Mouse (Mus musculus) lung, embryonic 14.5 days (tissue): Measurements from ENCODE around the gene Otof. TPM values are rescaled to one million over a fixed set of nuclear protein-coding genes. Genes with fewer than 3 reads are reported as not detected.

Experiments used
- ATAC-seq: fragments of 200-750 bp; cut with Nextera tagmentation; 2 replicates; pipeline ENCODE4 v1.8.0; 2017; ENCODE audit warnings: mild to moderate bottlenecking, moderate TSS enrichment, moderate library complexity; ENCODE audit not compliant: insufficient read depth
- DNase-seq: peaks from one replicate; pipeline ENCODE4 v3.0.0-alpha.2; 2015
- H3K27ac ChIP-seq: fragments of 300-500 bp; sonication (generic); 2 replicates; pipeline ENCODE4 v1.5.1; 2014; ENCODE audit warnings: low read depth, mild to moderate bottlenecking, moderate library complexity
- H3K27me3 ChIP-seq: fragments of 300-500 bp; sonication (generic); 2 replicates; pipeline ENCODE4 v1.6.1; 2014; ENCODE audit warnings: low read length, control low read depth; ENCODE audit not compliant: insufficient read depth
- H3K36me3 ChIP-seq: fragments of 300-500 bp; sonication (generic); 2 replicates; pipeline ENCODE4 v1.6.1; 2014; ENCODE audit warnings: control low read depth; ENCODE audit not compliant: insufficient read depth
- H3K4me1 ChIP-seq: fragments of 300-500 bp; sonication (generic); 2 replicates; pipeline ENCODE4 v1.6.1; 2014; ENCODE audit warnings: antibody characterized with exemption, control low read depth; ENCODE audit not compliant: insufficient read depth
- H3K4me2 ChIP-seq: fragments of 300-500 bp; sonication (generic); 2 replicates; pipeline ENCODE4 v1.6.1; 2014; ENCODE audit warnings: mild to moderate bottlenecking
- H3K4me3 ChIP-seq: fragments of 300-500 bp; sonication (generic); 2 replicates; pipeline ENCODE4 v1.5.1; 2014; ENCODE audit warnings: low read depth, low read length
- H3K9ac ChIP-seq: fragments of 300-500 bp; sonication (generic); 2 replicates; pipeline ENCODE4 v1.6.1; 2014
- H3K9me3 ChIP-seq: fragments of 300-500 bp; sonication (generic); 2 replicates; pipeline ENCODE4 v1.6.1; 2016; ENCODE audit warnings: low read depth, low read length, control low read depth
- CTCF ChIP-seq: IDR thresholded peaks from 2 replicates; pipeline ENCODE4 v1.5.1; 2016; ENCODE audit warnings: antibody characterized with exemption, low read depth
- WGBS: fragments of 180-500 bp; shearing (Covaris S2); extraction: QIAGEN DNeasy Blood & Tissue Kit; methylation state at CpG from one replicate; pipeline ENCODE4 v1.1.7; 2014; 5-methylcytosine and 5-hydroxymethylcytosine counted together
- polyA plus RNA-seq: library from polyadenylated mRNA; unstranded; fragments of >200 nt; fragmentation: Nextera tagmentation; extraction: Ambion mirVana; gene quantifications from 2 replicates; pipeline ENCODE4 v1.2.1, GENCODE M21; 2014

Otof gene
- polyA plus RNA-seq, 1 experiment from 2014 or later: 1.7 TPM

DNA sequence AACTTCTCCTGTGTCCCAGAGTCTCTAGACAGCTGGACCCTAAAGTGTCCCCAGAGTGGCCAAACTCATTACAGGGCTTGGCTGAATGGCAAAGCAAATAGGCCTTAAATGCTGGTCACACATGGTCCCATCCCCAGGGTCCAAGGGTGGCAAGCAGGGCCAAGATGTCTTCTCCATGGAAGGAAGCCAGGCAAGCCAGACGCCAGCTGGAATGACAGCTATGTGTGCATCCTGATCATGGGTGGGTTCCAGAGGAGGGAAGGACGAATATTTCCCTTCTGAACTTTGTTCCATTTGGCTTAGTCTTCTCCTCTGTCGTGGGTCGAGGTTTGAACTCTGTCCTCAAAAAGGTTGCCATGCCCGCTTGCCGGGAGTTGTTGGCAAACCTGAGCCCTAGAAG lies 23.4 kb upstream of the Otof start:
- H3K9ac ChIP-seq: no peak overlapping the region
- 67% methylated on average over 6 of the region's 6 CpGs for WGBS
- H3K27me3 ChIP-seq: no peaks in the 10 kb centered on the region
- no peak overlapping the region for H3K4me3 ChIP-seq
- DNase-seq (no peak), ATAC-seq (no peak)
- H3K36me3 ChIP-seq: no peaks in the 10 kb centered on the region
- H3K27ac ChIP-seq: no peak overlapping the region
- H3K4me1 ChIP-seq: no peaks in the 10 kb centered on the region
- no peak overlapping the region for H3K4me2 ChIP-seq
- no peak for TF ChIP-seq CTCF
- no peaks in the 10 kb centered on the region for H3K9me3 ChIP-seq

DNA sequence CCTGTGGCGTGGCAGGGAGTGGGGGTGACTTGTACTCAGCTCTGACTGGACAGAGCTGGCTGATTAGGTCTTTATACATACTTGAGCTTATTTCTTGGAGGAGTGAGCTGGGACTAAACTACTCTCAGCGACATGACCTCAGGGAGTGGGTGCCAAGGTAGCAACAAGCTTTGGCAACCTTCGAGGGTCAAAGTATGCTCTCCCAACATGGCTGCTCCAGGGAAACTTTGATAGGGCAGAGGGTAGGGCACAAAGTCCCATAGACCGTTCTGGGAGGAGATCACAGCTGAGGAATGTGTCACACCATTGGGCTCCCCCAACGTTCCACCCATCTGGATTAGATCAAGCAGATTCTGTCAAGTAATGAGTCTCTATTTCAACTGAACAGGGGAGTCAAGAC lies 22.9 kb upstream of the Otof start:
- H3K9me3 ChIP-seq: no peaks in the 10 kb centered on the region
- 72% methylated on average over 5 of the region's 5 CpGs for WGBS
- no peak overlapping the region for H3K9ac ChIP-seq
- no peak for TF ChIP-seq CTCF
- no peaks in the 10 kb centered on the region for H3K36me3 ChIP-seq
- no peak overlapping the region for H3K4me2 ChIP-seq
- DNase-seq: no peak
- no peak overlapping the region for H3K4me3 ChIP-seq
- no peaks in the 10 kb centered on the region for H3K27me3 ChIP-seq
- H3K27ac ChIP-seq: no peak overlapping the region
- H3K4me1 ChIP-seq: no peaks in the 10 kb centered on the region
- no peak for ATAC-seq

- Histone ChIP-seq H3K27ac (no peak overlapping the region), H3K9ac (no peak overlapping the region), H3K36me3 (no peaks in the 10 kb centered on the region), H3K4me2 (no peak overlapping the region), H3K27me3 (no peaks in the 10 kb centered on the region), H3K9me3 (no peaks in the 10 kb centered on the region), H3K4me3 (no peak overlapping the region), H3K4me1 (no peaks in the 10 kb centered on the region)
- 73% methylated on average over 8 of the region's 8 CpGs for WGBS
- TF ChIP-seq CTCF: no peak
- DNase-seq: no peak
- no peak for ATAC-seq
Observed at GRCm38 (mm10) chr5:30483533-30483932, 21.8 kb upstream of the Otof start.

DNA sequence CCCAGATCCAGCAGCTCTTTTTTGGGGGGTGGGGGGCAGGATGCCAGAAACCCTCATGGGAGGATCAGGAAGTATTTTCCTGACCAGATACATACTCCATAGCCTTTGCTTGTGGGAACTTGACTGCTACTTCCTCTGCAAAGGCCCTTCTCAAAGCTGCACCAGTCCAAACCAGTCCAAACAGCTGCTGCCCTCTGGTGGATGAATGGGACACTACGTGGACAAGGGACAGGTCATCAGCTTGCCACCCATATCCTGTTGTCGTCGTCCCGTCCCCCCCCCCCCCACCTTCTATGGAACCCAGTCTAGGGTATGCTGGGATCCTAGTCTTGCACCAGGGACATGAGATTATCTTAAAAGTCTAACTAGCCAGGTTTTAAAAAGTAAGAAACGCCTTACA lies 20.6 kb upstream of the Otof start:
- ATAC-seq: peak; percentile 84
- WGBS: 16% methylated on average over 5 of the region's 5 CpGs
- peak; percentile 93 for DNase-seq

DNA sequence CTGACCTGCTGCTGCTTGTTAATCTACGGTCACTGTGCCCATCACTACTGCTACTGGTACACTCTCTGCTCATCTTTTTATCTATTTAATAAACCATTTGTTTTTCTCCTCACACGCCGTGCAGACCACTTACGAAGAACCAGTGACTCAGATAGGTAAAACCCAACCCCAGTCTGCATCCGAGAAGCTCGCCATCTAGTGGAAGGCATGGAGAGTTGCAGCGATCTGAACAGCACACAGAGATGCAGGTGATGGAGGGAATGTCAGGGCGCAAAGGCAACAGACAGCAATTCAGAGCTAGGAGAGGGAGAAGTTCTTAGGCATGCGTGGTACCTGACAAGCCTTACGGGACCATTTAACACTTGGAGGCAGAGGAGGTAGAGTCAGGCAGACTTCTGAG lies 14.8 kb upstream of the Otof start:
- H3K36me3 ChIP-seq: no peaks in the 10 kb centered on the region
- no peaks in the 10 kb centered on the region for H3K9me3 ChIP-seq
- WGBS: 28% methylated on average over 10 of the region's 10 CpGs
- no peak overlapping the region for H3K4me3 ChIP-seq
- H3K9ac ChIP-seq: no peak overlapping the region
- no peaks in the 10 kb centered on the region for H3K27me3 ChIP-seq
- H3K27ac ChIP-seq: no peak overlapping the region
- DNase-seq (peak; percentile 73), ATAC-seq (no peak)
- TF ChIP-seq CTCF: peak; percentile 90
- H3K4me1 ChIP-seq: no peaks in the 10 kb centered on the region
- no peak overlapping the region for H3K4me2 ChIP-seq

More for the DNA sequence above, 20.6 kb upstream of the Otof start:
- no peak overlapping the region for H3K4me2 ChIP-seq
- H3K4me1 ChIP-seq: no peaks in the 10 kb centered on the region
- no peaks in the 10 kb centered on the region for H3K36me3 ChIP-seq
- H3K27me3 ChIP-seq: no peaks in the 10 kb centered on the region
- no peaks in the 10 kb centered on the region for H3K9me3 ChIP-seq
- H3K27ac ChIP-seq: no peak overlapping the region
- no peak overlapping the region for H3K4me3 ChIP-seq
- TF ChIP-seq CTCF: peak; percentile 91
- H3K9ac ChIP-seq: no peak overlapping the region

DNA sequence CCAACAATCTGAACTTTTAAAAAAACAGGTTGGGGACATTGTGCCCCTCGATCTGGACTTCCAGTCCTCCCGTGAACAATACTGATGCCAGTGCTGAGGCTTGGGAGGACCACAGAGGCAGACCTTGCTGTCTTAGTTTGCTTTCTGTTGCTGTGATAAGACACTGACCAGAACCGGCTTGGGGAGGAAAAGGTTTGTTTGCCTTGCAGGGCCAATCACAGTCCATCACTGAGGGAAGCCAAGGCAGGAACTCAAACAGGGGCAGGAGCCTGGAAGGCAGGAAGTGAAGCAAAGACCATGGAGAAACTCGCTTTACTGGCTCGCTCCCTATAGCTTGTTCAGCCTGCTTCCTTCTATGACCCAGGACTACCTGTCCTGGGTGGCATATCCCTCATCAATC lies 10.4 kb upstream of the Otof start:
- no peaks in the 10 kb centered on the region for H3K36me3 ChIP-seq
- H3K9me3 ChIP-seq: no peaks in the 10 kb centered on the region
- no peak overlapping the region for H3K4me3 ChIP-seq
- no peak for TF ChIP-seq CTCF
- 40% methylated on average over 5 of the region's 5 CpGs for WGBS
- no peaks in the 10 kb centered on the region for H3K27me3 ChIP-seq
- no peak overlapping the region for H3K4me2 ChIP-seq
- H3K4me1 ChIP-seq: no peaks in the 10 kb centered on the region
- ATAC-seq (no peak), DNase-seq (no peak)
- H3K27ac ChIP-seq: no peak overlapping the region
- H3K9ac ChIP-seq: no peak overlapping the region

GRCm38 (mm10) chr5:30470454-30470853 lies 8.7 kb upstream of the Otof start:
- DNase-seq: no peak

DNA sequence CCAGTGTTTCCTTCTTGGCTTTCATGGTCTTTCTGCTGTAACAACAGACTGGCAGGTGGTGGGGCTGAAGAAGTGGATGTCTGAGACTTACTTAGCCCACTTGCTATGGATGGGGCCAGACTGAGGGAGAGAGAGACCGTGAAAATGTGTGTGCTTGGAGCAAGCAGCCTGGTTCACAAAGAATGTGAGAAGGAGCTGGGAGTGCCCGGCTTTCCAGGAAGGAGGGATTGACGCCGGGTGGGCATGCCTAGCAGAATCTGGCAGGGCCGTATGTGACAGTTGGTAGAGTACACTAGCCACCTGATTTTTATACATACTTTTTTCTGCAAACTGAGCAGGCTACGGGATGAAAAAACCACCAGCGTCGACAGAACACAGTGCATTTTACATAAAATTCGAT lies 4.6 kb upstream of the Otof start:
- Histone ChIP-seq H3K4me3 (peak overlapping the region; percentile 26), H3K9ac (0 out of 2 replicates have a peak overlapping the region, but pooled peaks have one; percentile 13), H3K27ac (no peak overlapping the region), H3K36me3 (no peaks in the 10 kb centered on the region), H3K9me3 (no peaks in the 10 kb centered on the region), H3K4me1 (0 out of 2 replicates have a peak, but pooled peaks cover 2% of the 10 kb centered on the region), H3K27me3 (peaks cover 11% of the 10 kb centered on the region; the same call in 1 of the 2 replicates), H3K4me2 (peak overlapping the region; percentile 61)
- no peak for ATAC-seq
- no peak for TF ChIP-seq CTCF
- WGBS: 29% methylated on average over 9 of the region's 9 CpGs
- DNase-seq: peak; percentile 22

More at GRCm38 (mm10) chr5:30470454-30470853, 8.7 kb upstream of the Otof start:
- TF ChIP-seq CTCF: no peak
- WGBS: 50% methylated on average over 6 of the region's 6 CpGs
- Histone ChIP-seq H3K4me1 (no peaks in the 10 kb centered on the region), H3K9ac (no peak overlapping the region), H3K4me3 (no peak overlapping the region), H3K36me3 (no peaks in the 10 kb centered on the region), H3K27me3 (peaks cover 7% of the 10 kb centered on the region; the same call in 1 of the 2 replicates), H3K27ac (no peak overlapping the region), H3K9me3 (no peaks in the 10 kb centered on the region), H3K4me2 (no peak overlapping the region)
- no peak for ATAC-seq
